Mouse (Mus musculus) right cerebral cortex, adult 2 months (tissue): ENCODE data around the gene Ttc25.
A peak's percentile ranks its signal among the peaks of the same experiment; 100 is the strongest.
"Not testable (repeated sequence)": the region's sequence is repeated elsewhere in the genome, so short reads cannot be mapped to it uniquely, and the experiment has no call there.

ENCODE experiments used
- DNase-seq, 2 experiments: peaks; one replicate each; pipeline ENCODE4 v3.0.0; 2021 to 2022; ENCODE audit warnings: low spot score in 2 of 2

The Ttc25 gene

DNA sequence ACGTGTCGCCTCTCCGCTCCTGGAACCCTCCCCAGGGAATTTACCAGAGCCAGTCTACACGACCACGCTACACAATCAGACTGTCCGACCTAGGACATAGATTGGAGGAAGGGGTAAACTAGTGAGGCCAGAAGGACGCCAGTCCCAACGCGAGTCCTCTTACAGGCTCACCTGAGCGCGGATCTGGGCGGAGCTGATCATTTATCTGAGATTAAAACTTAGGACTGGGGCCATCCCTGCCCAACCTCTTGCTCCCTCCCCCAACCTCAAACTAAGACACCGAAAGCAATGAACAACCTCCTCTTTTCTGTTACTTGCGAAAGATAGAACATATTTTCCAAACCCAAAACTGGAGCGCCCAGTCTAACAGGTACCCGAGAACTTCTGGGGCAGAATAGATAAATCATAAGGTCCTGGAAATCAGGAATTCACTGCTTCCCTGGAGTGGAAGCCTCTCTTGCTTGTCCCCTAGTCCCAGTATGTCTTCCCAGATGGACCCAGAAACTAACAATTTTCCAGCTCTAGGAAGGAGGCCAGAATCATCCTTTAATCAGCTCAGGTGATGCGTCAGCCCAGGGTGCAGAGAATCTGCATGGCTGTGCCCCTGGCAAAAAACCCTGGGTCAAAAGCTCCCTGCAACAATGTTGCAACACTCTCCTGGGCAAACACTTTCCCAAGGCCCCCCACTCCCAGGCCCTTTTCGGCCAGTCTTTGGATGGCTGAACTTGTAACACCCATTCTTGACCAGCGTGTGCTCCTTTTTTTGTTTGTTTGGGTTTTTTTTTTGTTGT lies 16.8 kb upstream of the Ttc25 start:
- no peak for DNase-seq

DNA sequence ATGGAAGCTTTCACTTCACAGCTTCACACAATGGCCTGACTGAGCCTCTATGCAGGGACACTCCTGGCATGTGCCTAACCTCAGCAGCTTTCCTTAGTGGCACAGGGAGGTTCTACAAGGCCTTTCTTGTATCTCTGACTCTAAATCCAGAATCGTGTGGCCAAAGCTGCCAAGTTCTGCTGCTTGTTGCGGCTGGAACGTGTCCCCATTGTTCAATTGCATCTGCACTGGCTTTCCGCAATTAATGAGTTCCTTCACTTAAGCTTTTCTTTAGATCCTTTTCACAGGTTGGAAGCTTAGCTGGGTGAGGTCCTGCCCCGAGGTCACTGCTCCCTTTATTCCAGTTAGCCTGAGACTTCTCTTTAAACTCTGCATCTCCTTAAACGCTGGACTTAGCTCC lies 11.5 kb upstream of the Ttc25 start:
- no peak for DNase-seq

DNA sequence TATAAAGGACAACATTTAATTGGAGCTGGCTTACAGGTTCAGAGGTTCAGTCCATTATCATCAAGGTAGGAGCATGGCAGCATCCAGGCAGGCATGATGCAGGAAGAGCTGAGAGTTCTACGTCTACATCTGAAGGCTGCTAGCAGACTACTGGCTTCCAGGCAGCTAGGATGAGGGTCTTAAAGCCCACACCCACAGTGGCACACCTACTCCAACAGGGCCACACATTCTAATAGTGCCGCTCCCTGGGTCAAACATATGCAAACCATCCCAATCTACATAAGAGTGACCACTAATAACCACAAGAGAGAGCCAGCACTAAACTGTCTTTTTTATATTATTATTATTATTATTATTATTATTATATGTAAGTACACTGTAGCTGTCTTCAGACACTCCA lies 11.0 kb upstream of the Ttc25 start:
- DNase-seq: not testable (repeated sequence)

DNA sequence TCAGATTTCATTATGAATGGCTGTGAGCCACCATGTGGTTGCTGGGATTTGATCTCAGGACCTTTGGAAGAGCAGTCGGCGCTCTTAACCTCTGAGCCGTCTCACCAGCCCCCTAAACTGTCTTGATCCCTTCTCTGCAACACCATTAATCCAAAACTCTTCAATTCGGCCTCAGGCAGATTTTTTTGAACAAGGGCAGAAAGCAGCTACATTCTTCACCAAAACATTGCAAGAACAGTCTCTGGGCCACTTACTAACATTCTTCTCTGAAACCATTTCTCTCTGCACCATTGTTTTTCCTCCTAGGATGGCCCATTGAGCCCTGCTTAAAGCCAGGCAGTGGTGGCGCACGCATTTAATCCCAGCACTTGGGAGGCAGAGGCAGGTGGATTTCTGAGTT lies 10.6 kb upstream of the Ttc25 start:
- not testable (repeated sequence) for DNase-seq

DNA sequence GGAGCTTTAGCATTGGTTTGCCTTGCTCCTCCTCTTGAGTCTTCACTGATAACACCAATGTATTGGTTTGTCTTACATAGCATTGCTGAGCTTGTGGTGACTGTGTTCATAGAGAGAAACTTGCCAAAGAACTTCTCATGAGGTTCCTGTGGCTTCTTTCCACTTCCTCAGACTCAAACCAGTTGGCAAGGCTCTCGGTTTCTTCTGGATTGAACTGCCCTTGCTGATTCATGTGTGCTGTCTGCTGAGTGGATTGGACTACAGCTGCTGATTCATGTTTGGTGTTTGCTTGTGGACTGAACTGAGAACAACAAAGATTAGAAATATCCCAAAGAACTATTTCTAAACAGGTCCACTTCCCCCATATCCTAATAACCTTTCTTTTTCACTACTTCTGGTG lies 9.4 kb upstream of the Ttc25 start:
- DNase-seq: no peak

DNA sequence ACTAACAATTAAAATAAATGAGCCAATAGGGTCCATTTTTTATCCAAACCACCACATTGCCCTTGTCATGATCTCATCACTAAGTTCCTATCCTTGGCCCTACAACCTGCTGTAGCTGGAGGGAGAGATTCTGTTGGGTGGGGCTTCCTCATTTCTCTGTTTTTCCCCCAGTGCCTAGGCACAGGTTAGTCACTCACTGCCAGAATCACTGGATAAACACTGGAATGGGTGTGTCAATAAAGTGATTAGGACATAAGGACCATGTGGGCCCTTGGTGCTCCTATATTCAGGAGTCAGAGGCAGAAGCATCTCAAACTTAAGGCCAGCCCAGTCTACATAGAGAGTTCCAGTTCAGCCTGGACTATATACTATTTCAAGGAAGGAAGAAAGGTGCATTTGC lies 8.9 kb upstream of the Ttc25 start:
- DNase-seq: no peak

DNA sequence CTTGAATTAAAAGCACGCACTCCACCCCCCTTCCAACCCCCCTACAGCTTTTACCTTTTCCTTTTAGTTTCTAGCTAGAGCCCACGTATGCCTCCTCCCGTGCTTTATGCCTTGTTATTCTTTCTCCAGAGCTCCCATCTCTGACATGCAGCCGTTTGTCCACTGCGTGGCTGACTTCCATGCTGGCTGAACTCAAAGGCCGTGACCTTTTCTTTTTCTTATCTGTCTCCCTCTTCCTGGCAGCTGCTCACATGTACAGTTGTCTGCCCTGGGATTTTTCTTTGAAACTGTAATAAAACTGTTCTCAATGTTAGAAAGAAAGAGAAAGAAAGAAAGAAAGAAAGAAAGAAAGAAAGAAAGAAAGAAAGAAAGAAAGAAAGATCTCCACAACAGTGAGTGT lies 4.4 kb upstream of the Ttc25 start:
- no peak for DNase-seq

DNA sequence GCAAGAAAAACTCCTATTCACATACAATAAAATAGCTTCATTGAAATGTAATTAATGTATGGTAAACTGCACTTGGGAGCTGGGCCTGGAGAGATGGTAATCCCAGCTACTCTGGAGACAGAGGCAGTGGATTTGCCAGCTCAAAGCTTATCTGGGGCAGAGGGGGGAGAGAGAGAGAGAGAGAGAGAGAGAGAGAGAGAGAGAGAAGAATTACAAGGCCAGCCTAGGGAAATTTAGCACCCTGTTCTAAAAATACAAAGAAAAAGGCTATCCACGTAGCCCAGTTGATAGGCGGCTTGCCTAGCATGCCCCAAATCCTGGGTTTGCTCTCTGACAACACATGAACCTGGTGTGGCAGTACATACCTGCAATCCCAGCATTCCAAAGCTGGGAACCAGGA lies 3.8 kb upstream of the Ttc25 start:
- DNase-seq: no peak

DNA sequence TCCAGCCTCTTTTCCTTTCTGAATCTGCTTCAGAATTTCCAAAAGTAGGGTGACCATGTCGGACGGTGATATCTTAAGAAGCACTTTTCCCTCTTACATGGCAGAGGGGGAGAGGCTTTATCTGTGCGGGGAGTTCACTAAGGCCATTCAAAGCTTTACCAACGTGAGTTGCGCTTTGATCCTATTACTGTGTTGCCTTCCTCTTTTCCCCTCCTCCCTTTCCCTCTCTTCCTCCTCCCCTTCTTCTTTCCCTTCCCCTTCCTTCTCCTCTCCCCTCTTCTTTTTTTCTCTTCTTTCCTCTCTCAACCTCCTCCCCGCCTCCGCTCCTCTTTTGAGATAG lies 309 bp downstream of the Ttc25 start:
- DNase-seq: no peak

DNA sequence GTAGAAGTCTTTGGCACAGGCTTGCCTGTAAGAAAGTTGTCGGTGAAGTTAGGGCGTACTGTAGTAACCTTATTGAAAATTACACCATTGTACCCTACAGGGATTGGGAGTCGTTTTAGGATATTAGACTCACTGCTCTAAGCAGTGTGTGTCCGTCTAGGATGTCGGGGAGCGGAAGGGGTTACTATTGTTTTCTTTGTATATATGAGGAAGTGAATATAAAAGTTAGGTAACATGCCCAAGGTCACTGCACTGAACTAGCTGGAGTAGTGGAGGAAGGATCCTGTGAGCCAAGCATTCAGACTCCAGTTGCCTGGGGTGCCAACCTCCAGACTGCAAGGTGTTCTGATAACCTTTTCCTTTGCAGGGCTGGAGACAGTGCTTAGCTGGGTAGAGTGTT lies 1.5 kb downstream of the Ttc25 start:
- DNase-seq: no peak

DNA sequence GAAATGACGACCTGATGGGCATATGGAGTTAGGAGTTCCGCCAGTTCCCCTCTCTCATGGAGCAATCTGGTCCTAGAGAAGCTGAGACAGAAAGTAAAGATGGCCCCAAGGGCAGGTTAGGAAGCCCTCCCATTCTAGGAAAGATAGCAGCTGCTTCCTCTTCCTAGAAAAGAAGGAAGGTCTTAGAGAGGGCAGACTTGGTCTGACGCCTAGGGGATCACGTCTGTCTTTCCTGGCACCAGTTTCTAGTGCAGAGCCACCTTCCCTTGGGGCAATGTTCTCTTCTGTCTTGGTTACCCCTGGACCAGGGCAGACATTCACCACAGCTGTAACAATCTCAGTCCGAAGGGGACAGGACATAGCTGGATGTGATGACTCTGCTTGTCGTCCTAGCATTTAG lies 2.7 kb downstream of the Ttc25 start:
- DNase-seq: no peak

DNA sequence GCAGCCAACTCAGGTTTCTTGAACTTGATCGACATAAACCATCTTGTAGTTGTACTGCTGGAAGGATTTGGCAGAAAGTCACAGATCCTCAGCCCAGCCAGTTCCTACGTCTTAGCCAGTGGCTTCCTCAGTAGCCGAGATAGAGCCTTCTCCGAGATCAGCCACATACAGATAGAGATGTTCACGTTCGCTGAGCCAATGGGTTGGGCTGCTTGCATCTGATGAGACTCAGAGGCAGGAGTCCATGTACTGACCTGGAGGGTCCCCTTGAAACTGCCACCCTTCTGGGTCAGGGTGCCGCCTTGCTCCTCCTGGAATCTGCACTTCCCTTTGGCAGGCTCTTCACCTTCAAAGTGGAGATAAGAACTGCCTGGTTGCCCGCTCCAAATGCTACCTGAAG lies 4.1 kb downstream of the Ttc25 start:
- no peak for DNase-seq

DNA sequence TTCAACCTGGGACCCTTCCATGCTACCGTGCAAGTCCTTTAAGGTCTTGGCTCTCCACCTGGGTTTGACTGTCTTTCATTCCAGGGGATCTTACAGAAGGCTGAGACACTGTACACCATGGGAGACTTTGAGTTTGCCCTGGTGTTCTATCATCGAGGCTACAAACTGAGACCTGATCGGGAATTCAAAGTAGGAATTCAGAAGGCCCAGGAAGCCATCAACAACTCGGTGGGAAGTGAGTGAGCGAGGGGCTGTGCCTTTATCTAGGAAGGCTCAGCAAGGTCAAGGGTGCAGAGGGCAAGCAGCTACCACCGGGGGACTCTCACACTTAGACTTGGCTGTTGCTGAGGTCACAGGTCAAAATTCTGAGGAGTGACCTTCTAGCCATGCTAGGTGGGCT lies 4.7 kb downstream of the Ttc25 start:
- DNase-seq: no peak

DNA sequence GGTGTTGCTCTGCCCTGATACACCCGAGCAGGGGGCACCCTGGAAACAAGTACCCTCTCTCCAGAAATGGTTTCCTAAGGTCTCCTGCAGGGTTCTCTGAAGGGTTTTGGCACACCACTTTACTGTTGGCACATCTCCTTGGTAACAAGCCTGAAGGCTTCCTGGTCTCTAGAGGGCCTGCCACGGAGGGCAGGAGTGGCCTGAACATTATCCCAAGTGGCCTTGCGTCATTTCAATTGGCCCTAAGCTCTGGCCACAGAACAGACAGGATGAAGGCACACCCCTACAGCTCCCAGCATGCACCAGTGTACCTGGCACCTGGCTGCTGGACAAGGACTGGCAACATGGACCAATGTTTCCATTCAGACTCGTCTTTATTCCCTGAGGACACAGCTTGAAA lies 7.4 kb downstream of the Ttc25 start:
- no peak for DNase-seq

DNA sequence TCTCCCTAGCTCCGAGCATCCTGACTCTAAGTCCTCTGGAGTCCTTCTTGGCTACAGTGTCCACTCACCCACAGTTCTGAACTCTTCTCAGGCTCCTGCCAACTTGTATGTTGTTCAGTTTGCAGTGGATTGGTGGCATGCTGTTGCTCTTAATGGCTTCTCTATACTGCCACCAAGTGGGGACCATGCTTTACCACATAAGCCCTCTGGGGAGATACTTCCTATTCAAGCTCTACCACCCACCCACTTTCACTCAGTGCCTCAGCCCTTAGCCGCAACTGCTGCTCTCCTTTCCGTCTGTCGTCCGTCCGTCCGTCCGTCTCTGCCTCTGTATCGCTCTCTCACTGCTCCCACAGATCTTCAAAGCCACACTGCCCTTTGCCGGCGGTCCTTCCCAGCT lies 10.2 kb downstream of the Ttc25 start:
- peak; percentile 59 to 68 for DNase-seq

DNA sequence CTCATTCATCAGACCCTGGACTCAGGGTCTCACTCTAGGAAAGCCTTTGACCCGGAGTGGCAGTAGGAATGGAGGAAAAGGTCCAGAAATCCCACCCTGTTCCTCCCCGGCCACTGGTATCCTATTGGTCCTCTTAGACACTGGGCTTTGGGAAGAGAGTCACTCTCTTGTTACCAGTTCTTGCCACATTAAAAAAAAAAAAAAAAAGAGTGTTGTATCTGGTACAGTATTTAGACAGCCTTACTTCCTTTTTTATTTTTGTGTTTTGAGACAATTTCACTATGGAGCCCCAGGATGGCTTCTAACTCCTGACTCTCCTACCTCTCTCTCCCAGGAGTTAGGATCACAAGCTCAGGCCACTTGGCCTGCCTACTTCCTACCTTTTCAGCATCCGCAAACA lies 12.2 kb downstream of the Ttc25 start:
- DNase-seq: no peak

DNA sequence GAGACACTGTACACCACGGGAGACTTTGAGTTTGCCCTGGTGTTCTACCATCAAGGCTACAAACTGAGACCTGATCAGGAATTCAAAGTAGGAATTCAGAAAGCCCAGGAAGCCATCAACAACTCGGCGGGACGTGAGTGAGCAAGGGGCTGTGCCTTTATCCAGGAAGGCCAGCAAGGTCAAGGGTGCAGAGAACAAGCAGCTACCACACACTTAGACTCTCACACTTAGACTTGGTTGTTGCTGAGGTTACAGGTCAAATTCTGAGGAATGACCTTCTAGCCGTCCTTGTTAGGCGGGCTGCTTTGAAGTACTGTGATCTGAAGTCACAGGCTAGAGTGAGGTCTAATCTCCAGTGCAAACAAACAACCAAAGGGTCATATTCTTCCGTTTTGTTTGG lies 14.1 kb downstream of the Ttc25 start:
- DNase-seq: no peak

DNA sequence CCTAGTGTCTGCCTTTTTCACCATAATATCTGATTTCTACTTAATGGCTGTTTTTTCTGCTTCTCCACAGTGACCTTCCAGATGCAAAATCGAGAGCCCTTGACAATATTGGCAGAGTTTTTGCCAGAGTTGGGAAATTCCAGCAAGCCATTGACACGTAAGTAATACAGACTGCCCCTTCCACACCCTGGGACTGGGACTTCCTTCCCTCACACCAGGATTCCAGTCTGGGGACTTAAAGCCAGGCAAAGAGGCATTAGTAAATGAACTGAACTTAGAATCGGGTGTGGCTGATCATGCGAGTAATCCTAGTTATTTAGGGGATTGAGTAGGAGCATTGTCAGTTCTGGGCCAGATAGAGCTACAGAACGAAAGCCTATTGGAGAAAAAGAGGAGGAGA lies 16.3 kb downstream of the Ttc25 start:
- no peak for DNase-seq

DNA sequence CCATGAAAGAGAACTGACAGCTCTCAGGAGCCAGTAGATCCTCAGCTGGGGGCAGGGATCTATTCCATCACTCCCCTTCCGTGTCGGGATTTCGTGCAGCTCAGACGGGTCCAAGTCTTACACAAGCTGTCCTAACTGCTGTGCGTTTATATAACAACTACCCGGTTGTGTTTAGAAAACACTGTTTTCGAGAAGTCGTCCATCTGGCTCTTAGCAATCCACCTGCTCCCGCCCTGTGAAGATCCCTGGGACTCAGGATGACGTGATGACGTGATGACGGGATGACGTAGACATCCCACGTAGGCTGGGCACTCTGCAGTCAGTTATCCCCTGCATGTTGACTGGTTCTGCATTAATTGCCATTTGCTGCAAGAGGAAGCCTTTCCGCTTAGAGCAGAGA lies 18.9 kb downstream of the Ttc25 start:
- peak; percentile 74 to 86 for DNase-seq

DNA sequence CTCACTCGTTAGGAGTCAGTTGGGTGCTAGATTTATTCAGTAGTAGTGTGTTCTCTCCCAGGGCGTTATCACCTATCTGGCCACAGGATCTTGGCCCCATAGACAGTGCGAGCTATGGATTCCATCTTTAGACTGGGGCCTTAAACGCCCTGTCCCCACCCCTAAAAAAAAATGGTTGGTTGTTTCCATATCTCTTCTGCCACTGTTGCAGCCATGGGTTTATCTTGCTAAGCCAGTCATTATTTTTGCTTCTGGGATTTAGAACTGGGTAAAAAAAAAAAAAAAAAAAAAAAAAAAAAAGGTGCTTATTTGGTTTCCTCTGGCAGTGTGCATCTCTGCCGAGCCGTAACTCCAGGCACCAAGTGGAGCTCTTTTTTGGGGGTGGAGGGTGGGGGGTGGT lies 19.3 kb downstream of the Ttc25 start:
- no peak for DNase-seq

DNA sequence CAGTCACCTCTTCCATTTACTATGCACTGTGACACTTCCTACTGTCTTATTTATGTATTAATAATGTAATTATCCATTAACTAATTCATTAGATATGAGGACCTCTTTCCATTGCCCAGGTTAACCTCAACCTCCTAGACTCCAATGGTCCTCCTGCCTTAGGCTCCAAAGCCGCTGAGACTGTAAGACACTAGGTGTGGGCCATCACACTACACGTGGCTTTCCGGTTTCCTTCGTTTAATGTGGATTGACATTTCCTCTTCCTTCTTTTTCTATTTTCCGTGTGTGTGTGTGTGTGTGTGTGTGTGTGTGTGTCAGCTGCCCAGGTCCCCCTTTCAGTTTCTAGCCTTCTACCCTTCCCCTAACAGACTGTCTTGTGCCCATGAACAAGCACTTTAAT lies 21.8 kb downstream of the Ttc25 start:
- DNase-seq: no peak

DNA sequence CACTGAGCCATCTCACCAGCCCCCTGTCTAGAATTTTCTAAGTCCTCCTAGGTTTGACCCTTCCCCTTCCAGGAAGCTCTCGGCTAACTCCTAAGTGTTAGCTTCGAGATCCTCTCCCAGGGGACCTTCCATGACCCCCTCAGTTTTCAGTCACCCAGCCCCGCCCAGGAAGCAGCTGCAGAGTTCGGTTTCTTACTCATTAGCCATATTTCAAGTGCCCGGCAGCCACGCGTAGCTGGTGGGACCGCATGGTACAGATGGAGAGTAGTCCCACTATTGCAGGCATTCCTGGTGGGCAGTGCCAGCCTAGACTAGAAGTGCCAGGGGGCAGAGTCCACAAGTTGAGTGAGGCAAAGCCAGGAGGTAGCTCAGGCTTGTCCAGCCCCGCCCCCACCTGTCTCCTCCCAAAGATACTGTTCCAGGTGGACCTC lies 22.4 kb downstream of the Ttc25 start:
- no peak for DNase-seq

DNA sequence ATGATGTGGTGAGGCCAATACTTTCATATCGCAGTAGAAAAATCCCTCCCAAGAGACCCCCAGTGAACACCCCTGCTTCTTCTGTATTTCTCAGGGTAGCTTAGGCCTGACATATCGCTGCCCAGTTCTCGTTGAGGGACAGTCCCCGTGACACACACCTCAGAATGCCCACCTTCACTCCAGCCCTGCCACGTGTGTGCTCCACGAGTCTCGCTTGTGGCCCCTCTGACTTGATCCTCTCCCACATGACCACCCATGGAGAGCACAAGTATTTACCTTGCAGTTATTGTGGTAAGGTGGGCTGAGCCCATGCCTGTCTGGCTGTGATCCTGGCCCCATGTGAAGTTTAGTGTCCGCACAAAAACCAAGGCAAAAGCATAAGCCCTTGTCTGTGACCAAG lies 23.3 kb downstream of the Ttc25 start:
- no peak for DNase-seq

DNA sequence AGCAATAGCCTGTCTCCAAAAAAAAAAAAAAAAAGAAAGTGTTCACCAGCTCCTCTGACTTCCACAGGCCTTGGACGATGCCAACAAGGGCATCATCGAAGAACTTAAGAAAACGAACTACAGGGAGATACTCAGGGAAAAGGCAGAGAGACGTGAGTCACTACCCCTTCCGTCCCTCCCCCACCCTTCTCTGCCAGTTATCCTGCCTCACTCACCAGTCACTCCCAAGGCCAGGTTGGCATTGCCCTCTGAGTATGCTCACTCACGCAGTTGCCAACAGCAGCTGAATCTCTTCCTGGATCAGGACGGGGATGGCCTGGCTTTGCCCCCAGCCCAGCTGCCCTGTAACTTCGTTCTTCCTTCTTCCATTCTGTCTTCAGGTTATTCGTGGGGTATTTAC lies 24.4 kb downstream of the Ttc25 start:
- DNase-seq: no peak
